Mouse (Mus musculus): ENCODE data around the gene Senp1. TPM values are rescaled to one million over a fixed set of nuclear protein-coding genes. Genes with fewer than 3 reads are reported as not detected.
A peak's percentile ranks its signal among the peaks of the same experiment; 100 is the strongest.

The Senp1 gene
- polyA plus RNA-seq, 1 experiment from 2014 or later, result 38.6 TPM

- Histone ChIP-seq H3K27ac (ENCODE audit: low read depth, low read length) (no peak overlapping the region), H3K4me1 (replicated peaks; ENCODE audit: control insufficient read depth, insufficient read depth, low read length) (no peaks in the 10 kb centered on the region), H3K4me2 (no peak overlapping the region), H3K4me3 (ENCODE audit: low read depth, low read length) (no peak overlapping the region), H3K36me3 (ENCODE audit: control insufficient read depth, insufficient read depth, low read length) (peaks cover 27% of the 10 kb centered on the region), H3K27me3 (replicated peaks; ENCODE audit: control insufficient read depth, insufficient read depth, low read length) (no peaks in the 10 kb centered on the region), H3K9ac (ENCODE audit: low read depth, low read length) (no peak overlapping the region), H3K9me3 (ENCODE audit: control insufficient read depth, low read length) (no peaks in the 10 kb centered on the region)
- ATAC-seq (replicated peaks; ENCODE audit: low FRiP score) (no peak; the same call in 1 of the 2 replicates), DNase-seq (ENCODE audit: low spot score) (no peak)
- WGBS, result 89% methylated on average over 15 of the region's 15 CpGs
Measured at GRCm38 (mm10) chr15:98131942-98132655, 38.6 kb upstream of the Senp1 start.

- Histone ChIP-seq H3K27me3 (replicated peaks; ENCODE audit: control insufficient read depth, insufficient read depth, low read length) (no peaks in the 10 kb centered on the region), H3K27ac (ENCODE audit: low read depth, low read length) (no peak overlapping the region), H3K36me3 (ENCODE audit: control insufficient read depth, insufficient read depth, low read length) (peaks cover 26% of the 10 kb centered on the region), H3K4me1 (replicated peaks; ENCODE audit: control insufficient read depth, insufficient read depth, low read length) (no peaks in the 10 kb centered on the region), H3K9me3 (ENCODE audit: control insufficient read depth, low read length) (no peaks in the 10 kb centered on the region), H3K4me2 (no peak overlapping the region), H3K4me3 (ENCODE audit: low read depth, low read length) (no peak overlapping the region), H3K9ac (ENCODE audit: low read depth, low read length) (no peak overlapping the region)
- no peak for ATAC-seq (replicated peaks; ENCODE audit: low FRiP score)
- DNase-seq (ENCODE audit: low spot score), result no peak
- WGBS, result 94% methylated on average over 7 of the region's 7 CpGs
Measured at GRCm38 (mm10) chr15:98131451-98131850, 37.9 kb upstream of the Senp1 start.

GRCm38 (mm10) chr15:98131001-98131400 is 37.5 kb upstream of the Senp1 start:
- no peak overlapping the region for H3K27ac ChIP-seq (ENCODE audit: low read depth, low read length)
- no peak for DNase-seq (ENCODE audit: low spot score)
- H3K4me3 ChIP-seq (ENCODE audit: low read depth, low read length), result no peak overlapping the region
- no peak overlapping the region for H3K4me2 ChIP-seq
- H3K27me3 ChIP-seq (replicated peaks; ENCODE audit: control insufficient read depth, insufficient read depth, low read length), result no peaks in the 10 kb centered on the region
- ATAC-seq (replicated peaks; ENCODE audit: low FRiP score), result no peak
- no peaks in the 10 kb centered on the region for H3K4me1 ChIP-seq (replicated peaks; ENCODE audit: control insufficient read depth, insufficient read depth, low read length)
- H3K9ac ChIP-seq (ENCODE audit: low read depth, low read length), result no peak overlapping the region
- H3K36me3 ChIP-seq (ENCODE audit: control insufficient read depth, insufficient read depth, low read length), result peaks cover 25% of the 10 kb centered on the region
- WGBS, result 94% methylated on average over 4 of the region's 4 CpGs
- no peaks in the 10 kb centered on the region for H3K9me3 ChIP-seq (ENCODE audit: control insufficient read depth, low read length)

DNA sequence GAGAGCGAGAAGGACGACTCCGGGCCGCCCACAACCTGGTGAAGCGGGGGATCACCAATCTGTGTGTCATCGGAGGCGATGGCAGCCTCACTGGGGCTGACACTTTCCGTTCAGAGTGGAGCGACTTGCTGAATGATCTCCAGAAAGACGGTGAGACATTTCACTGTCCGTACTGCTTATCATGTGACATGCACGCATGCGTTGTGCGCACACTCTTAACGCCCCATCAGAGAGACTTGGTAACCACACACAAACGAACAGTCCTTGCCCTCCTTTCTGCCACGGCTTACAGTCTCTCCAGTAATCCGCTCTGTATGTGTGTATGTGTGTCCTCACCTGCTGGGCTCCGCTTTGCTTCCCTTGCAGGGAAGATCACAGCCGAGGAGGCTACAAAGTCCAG is 27.3 kb upstream of the Senp1 start:
- no peaks in the 10 kb centered on the region for H3K27me3 ChIP-seq (replicated peaks; ENCODE audit: control insufficient read depth, insufficient read depth, low read length)
- peaks cover 13% of the 10 kb centered on the region for H3K4me1 ChIP-seq (replicated peaks; ENCODE audit: control insufficient read depth, insufficient read depth, low read length)
- H3K36me3 ChIP-seq (ENCODE audit: control insufficient read depth, insufficient read depth, low read length), result peaks cover 27% of the 10 kb centered on the region
- H3K9ac ChIP-seq (ENCODE audit: low read depth, low read length), result no peak overlapping the region
- DNase-seq (ENCODE audit: low spot score) (no peak), ATAC-seq (replicated peaks; ENCODE audit: low FRiP score) (no peak)
- no peaks in the 10 kb centered on the region for H3K9me3 ChIP-seq (ENCODE audit: control insufficient read depth, low read length)
- no peak overlapping the region for H3K4me2 ChIP-seq
- no peak overlapping the region for H3K27ac ChIP-seq (ENCODE audit: low read depth, low read length)
- WGBS, result 91% methylated on average over 20 of the region's 20 CpGs
- no peak overlapping the region for H3K4me3 ChIP-seq (ENCODE audit: low read depth, low read length)

- no peaks in the 10 kb centered on the region for H3K27me3 ChIP-seq (replicated peaks; ENCODE audit: control insufficient read depth, insufficient read depth, low read length)
- no peak overlapping the region for H3K27ac ChIP-seq (ENCODE audit: low read depth, low read length)
- DNase-seq (ENCODE audit: low spot score), result no peak
- H3K4me1 ChIP-seq (replicated peaks; ENCODE audit: control insufficient read depth, insufficient read depth, low read length), result peaks cover 22% of the 10 kb centered on the region
- ATAC-seq (replicated peaks; ENCODE audit: low FRiP score), result no peak
- H3K9ac ChIP-seq (ENCODE audit: low read depth, low read length), result no peak overlapping the region
- no peak overlapping the region for H3K4me2 ChIP-seq
- no peaks in the 10 kb centered on the region for H3K9me3 ChIP-seq (ENCODE audit: control insufficient read depth, low read length)
- no peak overlapping the region for H3K4me3 ChIP-seq (ENCODE audit: low read depth, low read length)
- peaks cover 25% of the 10 kb centered on the region for H3K36me3 ChIP-seq (ENCODE audit: control insufficient read depth, insufficient read depth, low read length)
- WGBS, result 90% methylated on average over 12 of the region's 12 CpGs
Measured at GRCm38 (mm10) chr15:98119363-98119762, 25.8 kb upstream of the Senp1 start.

GRCm38 (mm10) chr15:98116287-98116686 is 22.7 kb upstream of the Senp1 start:
- Histone ChIP-seq H3K27ac (ENCODE audit: low read depth, low read length) (peak overlapping the region; percentile 73), H3K4me1 (replicated peaks; ENCODE audit: control insufficient read depth, insufficient read depth, low read length) (peaks cover 22% of the 10 kb centered on the region), H3K9ac (ENCODE audit: low read depth, low read length) (no peak overlapping the region), H3K9me3 (ENCODE audit: control insufficient read depth, low read length) (no peaks in the 10 kb centered on the region), H3K4me2 (peak overlapping the region; percentile 37), H3K4me3 (ENCODE audit: low read depth, low read length) (no peak overlapping the region), H3K36me3 (ENCODE audit: control insufficient read depth, insufficient read depth, low read length) (peaks cover 2% of the 10 kb centered on the region), H3K27me3 (replicated peaks; ENCODE audit: control insufficient read depth, insufficient read depth, low read length) (no peaks in the 10 kb centered on the region)
- ATAC-seq (replicated peaks; ENCODE audit: low FRiP score) (peak; percentile 97), DNase-seq (ENCODE audit: low spot score) (peak; percentile 46)
- 43% methylated on average over 5 of the region's 5 CpGs for WGBS

GRCm38 (mm10) chr15:98115779-98116163 is 22.2 kb upstream of the Senp1 start:
- Histone ChIP-seq H3K36me3 (ENCODE audit: control insufficient read depth, insufficient read depth, low read length) (no peaks in the 10 kb centered on the region; the same call in none of the 2 replicates), H3K9me3 (ENCODE audit: control insufficient read depth, low read length) (no peaks in the 10 kb centered on the region), H3K27ac (ENCODE audit: low read depth, low read length) (peak overlapping the region; percentile 73), H3K27me3 (replicated peaks; ENCODE audit: control insufficient read depth, insufficient read depth, low read length) (no peaks in the 10 kb centered on the region), H3K4me3 (ENCODE audit: low read depth, low read length) (no peak overlapping the region), H3K4me1 (replicated peaks; ENCODE audit: control insufficient read depth, insufficient read depth, low read length) (peaks cover 22% of the 10 kb centered on the region), H3K9ac (ENCODE audit: low read depth, low read length) (0 out of 2 replicates have a peak overlapping the region, but pooled peaks have one; percentile 17), H3K4me2 (peak overlapping the region; percentile 36)
- 71% methylated on average over 9 of the region's 9 CpGs for WGBS
- no peak for DNase-seq (ENCODE audit: low spot score)
- no peak for ATAC-seq (replicated peaks; ENCODE audit: low FRiP score)

- Histone ChIP-seq H3K4me3 (ENCODE audit: low read depth, low read length) (no peak overlapping the region), H3K4me2 (peak overlapping the region; percentile 36; the same call in 1 of the 2 replicates), H3K4me1 (replicated peaks; ENCODE audit: control insufficient read depth, insufficient read depth, low read length) (peaks cover 22% of the 10 kb centered on the region), H3K27me3 (replicated peaks; ENCODE audit: control insufficient read depth, insufficient read depth, low read length) (no peaks in the 10 kb centered on the region), H3K36me3 (ENCODE audit: control insufficient read depth, insufficient read depth, low read length) (no peaks in the 10 kb centered on the region; the same call in none of the 2 replicates), H3K9ac (ENCODE audit: low read depth, low read length) (no peak overlapping the region), H3K9me3 (ENCODE audit: control insufficient read depth, low read length) (no peaks in the 10 kb centered on the region), H3K27ac (ENCODE audit: low read depth, low read length) (peak overlapping the region; percentile 73)
- 85% methylated on average over 10 of the region's 10 CpGs for WGBS
- ATAC-seq (replicated peaks; ENCODE audit: low FRiP score) (no peak), DNase-seq (ENCODE audit: low spot score) (no peak)
Measured at GRCm38 (mm10) chr15:98114852-98115778, 21.6 kb upstream of the Senp1 start.

All from liver, embryonic 11.5 days (tissue).